Mouse (Mus musculus): ENCODE measurements around the gene Asic5. TPM values are rescaled to one million over a fixed set of nuclear protein-coding genes. Genes with fewer than 3 reads are reported as not detected.

Gene Asic5
- total RNA-seq (2014; fragmentation: Nextera tagmentation) (not detected in 2 replicates), total RNA-seq (2017) (not detected in 2 replicates), polyA plus RNA-seq (2012) (not detected in 2 replicates)

GRCm38 (mm10) chr3:81981990-81982389, at the start of gene Asic5:
Gene Asic5, plus strand, starts transcription at chr3:81982290.
- H3K9me3 ChIP-seq (replicated peaks): no peaks in the 10 kb centered on the region
- no peak for TF ChIP-seq CTCF (IDR thresholded peaks at IDR 0.05; ENCODE audit: low read depth, low read length)
- no peak for TF ChIP-seq TAL1 (conservative IDR thresholded peaks at IDR 0.05; ENCODE audit: low read depth, low read length)
- H3K4me3 ChIP-seq (ENCODE audit: low read depth, low read length): no peak within 1 kb of the TSS
- no peak for ATAC-seq (ENCODE audit: extremely low read depth, insufficient number of reproducible peaks, low FRiP score, poor library complexity, severe bottlenecking)
- H3K27me3 ChIP-seq (ENCODE audit: insufficient read depth, low read length): no peaks in the 10 kb centered on the region
- DNase-seq (ENCODE audit: low spot score): no peak
- no peaks in the 10 kb centered on the region for H3K36me3 ChIP-seq (replicated peaks)
- H3K4me1 ChIP-seq (ENCODE audit: insufficient read depth, low read depth, low read length): no peaks in the 10 kb centered on the region

GRCm38 (mm10) chr3:81933348-81933747, 48.7 kb upstream of the Asic5 start:
- no peak for ATAC-seq (ENCODE audit: extremely low read depth, insufficient number of reproducible peaks, low FRiP score, poor library complexity, severe bottlenecking)
- Histone ChIP-seq H3K9me3 (replicated peaks) (no peaks in the 10 kb centered on the region), H3K27me3 (ENCODE audit: insufficient read depth, low read length) (no peaks in the 10 kb centered on the region), H3K4me1 (ENCODE audit: insufficient read depth, low read depth, low read length) (peaks cover 13% of the 10 kb centered on the region; the same call in 1 of the 2 replicates), H3K4me3 (ENCODE audit: low read depth, low read length) (no peak overlapping the region), H3K36me3 (replicated peaks) (no peaks in the 10 kb centered on the region)
- TF ChIP-seq GATA2 (IDR thresholded peaks at IDR 0.05; ENCODE audit: borderline replicate concordance, low read depth, low read length) (no peak), CTCF (IDR thresholded peaks at IDR 0.05; ENCODE audit: low read depth, low read length) (no peak)
- DNase-seq (ENCODE audit: low spot score): no peak

- no peak for TF ChIP-seq GATA1 (IDR thresholded peaks at IDR 0.05; ENCODE audit: borderline replicate concordance, low read length)
- no peak for TF ChIP-seq POLR2AphosphoS5 (IDR thresholded peaks at IDR 0.05; ENCODE audit: insufficient replicate concordance, low read depth, low read length)
- no peak for TF ChIP-seq CTCF (IDR thresholded peaks at IDR 0.05; ENCODE audit: low read depth, low read length)
- no peak for TF ChIP-seq TAL1 (conservative IDR thresholded peaks at IDR 0.05; ENCODE audit: low read depth, low read length)
- no peak for TF ChIP-seq GATA2 (IDR thresholded peaks at IDR 0.05; ENCODE audit: borderline replicate concordance, low read depth, low read length)
- ATAC-seq (ENCODE audit: extremely low read depth, insufficient number of reproducible peaks, low FRiP score, poor library complexity, severe bottlenecking): no peak
- no peaks in the 10 kb centered on the region for H3K9me3 ChIP-seq (replicated peaks)
- no peaks in the 10 kb centered on the region for H3K27me3 ChIP-seq (ENCODE audit: insufficient read depth, low read length)
- H3K36me3 ChIP-seq (replicated peaks): peaks cover 3% of the 10 kb centered on the region
- no peak for DNase-seq (ENCODE audit: low spot score)
- H3K4me3 ChIP-seq (ENCODE audit: low read depth, low read length): no peak overlapping the region
- H3K4me1 ChIP-seq (ENCODE audit: insufficient read depth, low read depth, low read length): peaks cover 3% of the 10 kb centered on the region; the same call in 1 of the 2 replicates
Observed at GRCm38 (mm10) chr3:81938924-81939323, 43.2 kb upstream of the Asic5 start.

- Histone ChIP-seq H3K36me3 (replicated peaks) (peaks cover 5% of the 10 kb centered on the region), H3K27me3 (ENCODE audit: insufficient read depth, low read length) (no peaks in the 10 kb centered on the region), H3K9me3 (replicated peaks) (no peaks in the 10 kb centered on the region), H3K4me3 (ENCODE audit: low read depth, low read length) (no peak overlapping the region), H3K4me1 (ENCODE audit: insufficient read depth, low read depth, low read length) (no peaks in the 10 kb centered on the region)
- ATAC-seq (ENCODE audit: extremely low read depth, insufficient number of reproducible peaks, low FRiP score, poor library complexity, severe bottlenecking) (no peak), DNase-seq (ENCODE audit: low spot score) (no peak)
- TF ChIP-seq TAL1 (conservative IDR thresholded peaks at IDR 0.05; ENCODE audit: low read depth, low read length): no peak
- no peak for TF ChIP-seq CTCF (IDR thresholded peaks at IDR 0.05; ENCODE audit: low read depth, low read length)
- no peak for TF ChIP-seq GATA2 (IDR thresholded peaks at IDR 0.05; ENCODE audit: borderline replicate concordance, low read depth, low read length)
Observed at GRCm38 (mm10) chr3:81942341-81942740, 39.7 kb upstream of the Asic5 start.

- TF ChIP-seq GATA2 (IDR thresholded peaks at IDR 0.05; ENCODE audit: borderline replicate concordance, low read depth, low read length): no peak
- TF ChIP-seq GATA1 (IDR thresholded peaks at IDR 0.05; ENCODE audit: borderline replicate concordance, low read length): no peak
- TF ChIP-seq CTCF (IDR thresholded peaks at IDR 0.05; ENCODE audit: low read depth, low read length): no peak
- TF ChIP-seq TAL1 (conservative IDR thresholded peaks at IDR 0.05; ENCODE audit: low read depth, low read length): no peak
- TF ChIP-seq POLR2AphosphoS5 (IDR thresholded peaks at IDR 0.05; ENCODE audit: insufficient replicate concordance, low read depth, low read length): no peak
- Histone ChIP-seq H3K27me3 (ENCODE audit: insufficient read depth, low read length) (no peaks in the 10 kb centered on the region), H3K9me3 (replicated peaks) (no peaks in the 10 kb centered on the region), H3K4me3 (ENCODE audit: low read depth, low read length) (no peak overlapping the region), H3K4me1 (ENCODE audit: insufficient read depth, low read depth, low read length) (no peaks in the 10 kb centered on the region), H3K36me3 (replicated peaks) (peaks cover 5% of the 10 kb centered on the region)
- ATAC-seq (ENCODE audit: extremely low read depth, insufficient number of reproducible peaks, low FRiP score, poor library complexity, severe bottlenecking): no peak
- DNase-seq (ENCODE audit: low spot score): no peak
Observed at GRCm38 (mm10) chr3:81943097-81943496, 39.0 kb upstream of the Asic5 start.

- no peak overlapping the region for H3K4me3 ChIP-seq (ENCODE audit: low read depth, low read length)
- H3K9me3 ChIP-seq (replicated peaks): no peaks in the 10 kb centered on the region
- TF ChIP-seq POLR2AphosphoS5 (IDR thresholded peaks at IDR 0.05; ENCODE audit: insufficient replicate concordance, low read depth, low read length) (no peak), GATA1 (IDR thresholded peaks at IDR 0.05; ENCODE audit: borderline replicate concordance, low read length) (no peak), GATA2 (IDR thresholded peaks at IDR 0.05; ENCODE audit: borderline replicate concordance, low read depth, low read length) (no peak), TAL1 (conservative IDR thresholded peaks at IDR 0.05; ENCODE audit: low read depth, low read length) (no peak), CTCF (IDR thresholded peaks at IDR 0.05; ENCODE audit: low read depth, low read length) (no peak)
- DNase-seq (ENCODE audit: low spot score): no peak
- no peaks in the 10 kb centered on the region for H3K27me3 ChIP-seq (ENCODE audit: insufficient read depth, low read length)
- no peak for ATAC-seq (ENCODE audit: extremely low read depth, insufficient number of reproducible peaks, low FRiP score, poor library complexity, severe bottlenecking)
- no peaks in the 10 kb centered on the region for H3K4me1 ChIP-seq (ENCODE audit: insufficient read depth, low read depth, low read length)
- H3K36me3 ChIP-seq (replicated peaks): peaks cover 5% of the 10 kb centered on the region
Observed at GRCm38 (mm10) chr3:81944851-81945393, 37.2 kb upstream of the Asic5 start.

- Histone ChIP-seq H3K9me3 (replicated peaks) (no peaks in the 10 kb centered on the region), H3K4me3 (ENCODE audit: low read depth, low read length) (no peak overlapping the region), H3K27me3 (ENCODE audit: insufficient read depth, low read length) (no peaks in the 10 kb centered on the region), H3K4me1 (ENCODE audit: insufficient read depth, low read depth, low read length) (no peaks in the 10 kb centered on the region), H3K36me3 (replicated peaks) (peaks cover 2% of the 10 kb centered on the region)
- ATAC-seq (ENCODE audit: extremely low read depth, insufficient number of reproducible peaks, low FRiP score, poor library complexity, severe bottlenecking) (no peak; the same call in 1 of the 2 replicates), DNase-seq (ENCODE audit: low spot score) (no peak)
- TF ChIP-seq GATA1 (IDR thresholded peaks at IDR 0.05; ENCODE audit: borderline replicate concordance, low read length): no peak
- no peak for TF ChIP-seq GATA2 (IDR thresholded peaks at IDR 0.05; ENCODE audit: borderline replicate concordance, low read depth, low read length)
- no peak for TF ChIP-seq TAL1 (conservative IDR thresholded peaks at IDR 0.05; ENCODE audit: low read depth, low read length)
- no peak for TF ChIP-seq CTCF (IDR thresholded peaks at IDR 0.05; ENCODE audit: low read depth, low read length)
- TF ChIP-seq POLR2AphosphoS5 (IDR thresholded peaks at IDR 0.05; ENCODE audit: insufficient replicate concordance, low read depth, low read length): no peak
Observed at GRCm38 (mm10) chr3:81949048-81949447, 33.0 kb upstream of the Asic5 start.
